Mouse (Mus musculus): ENCODE data around the gene Epb41l1. TPM values are rescaled to one million over a fixed set of nuclear protein-coding genes. Genes with fewer than 3 reads are reported as not detected.

The Epb41l1 gene
- total and polyA plus RNA-seq, 2 experiments from 2014 or later, result 10.7 to 259 TPM

DNA sequence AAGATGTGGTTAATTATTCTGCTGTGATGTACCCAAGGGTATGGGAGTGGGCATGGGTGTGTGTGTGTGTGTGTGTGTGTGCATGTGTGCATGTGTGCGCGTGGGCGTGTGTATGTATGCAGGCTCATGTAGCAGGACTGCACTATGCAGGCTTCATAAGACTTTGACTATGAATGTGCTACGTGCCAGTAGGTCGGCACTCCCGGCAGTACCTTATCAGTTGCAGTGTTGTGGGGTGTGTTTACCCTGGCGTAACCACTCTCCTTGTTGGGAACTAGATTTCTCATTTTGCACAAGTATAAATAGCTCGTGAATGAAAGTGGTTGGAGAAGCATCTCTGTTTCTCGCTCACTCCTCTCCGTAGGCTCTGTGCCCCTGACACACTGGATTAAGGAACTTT, 162.2 kb downstream of the Epb41l1 start:
- DNase-seq (ENCODE audit: low spot score), result no peak
- WGBS, result 86% methylated on average over 10 of the region's 10 CpGs
- Histone ChIP-seq H3K4me1 (ENCODE audit: insufficient read depth, low read length) (peaks cover 11% of the 10 kb centered on the region), H3K9ac (replicated peaks; ENCODE audit: low read length) (no peak overlapping the region), H3K27ac (no peak overlapping the region), H3K4me3 (ENCODE audit: low read length) (no peak overlapping the region), H3K27me3 (ENCODE audit: insufficient read depth, low read length) (no peaks in the 10 kb centered on the region), H3K36me3 (ENCODE audit: insufficient read depth, low read length) (no peaks in the 10 kb centered on the region), H3K4me2 (ENCODE audit: low read depth, low read length) (no peak overlapping the region), H3K9me3 (ENCODE audit: low read length) (no peaks in the 10 kb centered on the region)
- TF ChIP-seq CTCF (IDR thresholded peaks at IDR 0.05; ENCODE audit: low read depth), result no peak
- no peak for ATAC-seq

DNA sequence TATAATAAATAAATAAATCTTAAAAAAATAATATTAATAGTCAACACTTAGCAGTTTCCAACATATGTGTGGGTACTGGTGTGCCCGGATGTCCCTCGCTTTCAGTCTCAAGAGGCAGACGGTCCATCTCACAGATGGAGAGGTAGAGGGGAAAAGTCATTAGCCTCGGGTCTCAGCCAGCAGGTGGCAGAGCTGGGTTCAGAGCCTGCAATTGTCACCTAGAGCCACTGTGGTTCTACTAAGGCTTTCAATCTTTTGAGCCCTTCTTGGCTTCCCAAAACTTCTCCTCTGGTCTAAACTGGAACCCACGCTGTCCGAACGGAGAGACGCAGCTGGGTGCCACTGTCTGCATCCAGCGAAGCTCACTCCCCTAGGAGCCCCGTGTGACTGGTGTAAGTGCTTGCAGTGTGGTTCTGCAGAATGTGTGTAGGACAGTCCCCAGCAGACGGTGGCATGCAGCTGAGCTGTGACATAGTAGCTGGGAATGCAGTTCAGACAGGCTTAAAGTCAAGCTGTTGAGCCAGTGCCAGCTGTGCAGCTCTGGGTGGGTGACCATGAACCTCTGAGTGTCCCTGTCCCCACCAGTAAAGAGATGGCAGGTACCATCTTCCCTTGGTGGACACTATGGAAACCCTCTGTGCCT, 163.6 kb downstream of the Epb41l1 start:
- H3K9me3 ChIP-seq (ENCODE audit: low read length), result no peaks in the 10 kb centered on the region
- no peaks in the 10 kb centered on the region for H3K36me3 ChIP-seq (ENCODE audit: insufficient read depth, low read length)
- WGBS, result 48% methylated on average over 11 of the region's 11 CpGs
- H3K4me3 ChIP-seq (ENCODE audit: low read length), result no peak overlapping the region
- H3K9ac ChIP-seq (replicated peaks; ENCODE audit: low read length), result 0 out of 2 replicates have a peak overlapping the region, but pooled peaks have one; percentile 21
- peaks cover 11% of the 10 kb centered on the region for H3K4me1 ChIP-seq (ENCODE audit: insufficient read depth, low read length)
- TF ChIP-seq CTCF (IDR thresholded peaks at IDR 0.05; ENCODE audit: low read depth), result peak; percentile 48
- peak overlapping the region; percentile 42 for H3K4me2 ChIP-seq (ENCODE audit: low read depth, low read length)
- H3K27ac ChIP-seq, result peak overlapping the region; percentile 27; the same call in 1 of the 2 replicates
- H3K27me3 ChIP-seq (ENCODE audit: insufficient read depth, low read length), result no peaks in the 10 kb centered on the region
- peak; percentile 38 for ATAC-seq
- DNase-seq (ENCODE audit: low spot score), result peak; percentile 34

DNA sequence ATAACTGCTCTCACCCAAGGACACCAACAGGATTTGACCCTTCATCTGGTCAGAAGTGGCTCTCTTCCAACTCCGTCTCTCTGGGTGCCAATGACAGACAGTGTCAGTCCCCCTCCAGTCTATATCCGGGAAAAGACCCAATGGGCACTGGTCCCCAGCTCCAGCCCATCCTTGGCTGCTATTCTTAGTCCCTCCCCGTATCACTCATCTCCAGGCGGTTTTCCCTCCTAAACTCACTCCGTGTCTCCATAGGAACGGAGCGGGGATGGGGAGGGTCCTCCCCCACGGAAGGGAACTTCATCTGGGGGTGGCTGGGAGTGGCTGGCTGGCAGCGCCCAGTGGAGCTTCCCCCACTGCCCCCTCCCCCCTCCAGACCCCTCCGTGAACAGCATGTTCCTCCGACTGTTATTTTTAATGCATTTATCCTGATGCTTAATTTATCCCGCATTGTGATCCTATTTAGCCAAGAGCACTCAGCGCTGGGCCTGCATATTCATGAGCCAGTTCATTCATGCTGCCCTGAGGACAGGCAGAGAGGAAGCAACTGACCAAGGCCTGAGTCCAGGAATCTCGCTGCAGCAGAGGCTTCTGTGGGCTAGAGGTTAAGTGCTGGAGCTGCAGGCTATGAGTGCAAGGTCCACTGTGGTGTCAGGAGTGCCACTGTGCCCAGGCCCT, 164.2 kb downstream of the Epb41l1 start:
- Histone ChIP-seq H3K36me3 (ENCODE audit: insufficient read depth, low read length) (no peaks in the 10 kb centered on the region), H3K4me1 (ENCODE audit: insufficient read depth, low read length) (peaks cover 11% of the 10 kb centered on the region), H3K9me3 (ENCODE audit: low read length) (no peaks in the 10 kb centered on the region), H3K4me3 (ENCODE audit: low read length) (peak overlapping the region; percentile 11), H3K27me3 (ENCODE audit: insufficient read depth, low read length) (no peaks in the 10 kb centered on the region), H3K9ac (replicated peaks; ENCODE audit: low read length) (peak overlapping the region; percentile 21; the same call in 1 of the 2 replicates), H3K4me2 (ENCODE audit: low read depth, low read length) (peak overlapping the region; percentile 42), H3K27ac (peak overlapping the region; percentile 27; the same call in 1 of the 2 replicates)
- TF ChIP-seq CTCF (IDR thresholded peaks at IDR 0.05; ENCODE audit: low read depth), result no peak
- ATAC-seq, result peak; percentile 83
- WGBS, result 12% methylated on average over 14 of the region's 14 CpGs
- DNase-seq (ENCODE audit: low spot score), result peak; percentile 69

DNA sequence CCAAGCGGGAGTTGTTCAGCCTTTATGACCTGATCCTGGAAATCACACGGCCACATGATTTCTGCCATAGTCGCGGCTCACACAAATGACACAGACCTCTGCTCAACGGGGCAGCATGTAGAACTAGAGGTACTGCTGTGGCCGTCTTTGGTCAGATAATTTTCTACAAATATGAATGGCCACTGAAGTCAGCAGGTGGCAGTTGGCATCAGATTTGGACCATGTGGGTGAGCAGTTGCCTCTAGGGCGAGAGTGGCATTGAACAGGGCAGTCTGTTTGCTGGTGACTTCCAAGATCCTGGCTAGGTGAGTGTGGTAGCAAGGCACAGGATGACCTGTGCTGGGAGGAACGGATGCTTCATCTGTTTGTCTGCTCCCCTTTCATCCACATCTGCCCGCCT, 168.8 kb downstream of the Epb41l1 start:
- H3K9ac ChIP-seq (replicated peaks; ENCODE audit: low read length), result no peak overlapping the region

More for the DNA sequence above, 168.8 kb downstream of the Epb41l1 start:
- ATAC-seq, result no peak
- Histone ChIP-seq H3K4me3 (ENCODE audit: low read length) (no peak overlapping the region), H3K27me3 (ENCODE audit: insufficient read depth, low read length) (no peaks in the 10 kb centered on the region), H3K27ac (no peak overlapping the region), H3K4me2 (ENCODE audit: low read depth, low read length) (no peak overlapping the region), H3K4me1 (ENCODE audit: insufficient read depth, low read length) (peaks cover 10% of the 10 kb centered on the region), H3K9me3 (ENCODE audit: low read length) (no peaks in the 10 kb centered on the region), H3K36me3 (ENCODE audit: insufficient read depth, low read length) (no peaks in the 10 kb centered on the region)
- TF ChIP-seq CTCF (IDR thresholded peaks at IDR 0.05; ENCODE audit: low read depth), result no peak
- WGBS, result 87% methylated on average over 9 of the region's 9 CpGs
- DNase-seq (ENCODE audit: low spot score), result no peak

Small RNAs within 50 kb of the gene (microRNA-seq; reads per million reads assigned to microRNA genes)
- gene Gm22758, result 0 reads per million in 2 experiments

Other genes starting within 250 kb of the Epb41l1 start
- 250 and 341 TPM in 2 replicates for gene Rbm39, start 240.7 kb upstream of the Epb41l1 start, total RNA-seq (2014; rRNA removed)
- 448 and 480 TPM in 2 replicates for gene Rbm39, start 240.7 kb upstream of the Epb41l1 start, polyA plus RNA-seq (2015; fragmentation: Nextera tagmentation; extraction: Ambion mirVana)
- gene Phf20, start 224.4 kb upstream of the Epb41l1 start, total RNA-seq (2014; rRNA removed), result 27.3 and 31.0 TPM in 2 replicates
- 100 and 105 TPM in 2 replicates for gene Phf20, start 224.4 kb upstream of the Epb41l1 start, polyA plus RNA-seq (2015; fragmentation: Nextera tagmentation; extraction: Ambion mirVana)
- 1.7 and 3.3 TPM in 2 replicates for gene Cnbd2, start 108.6 kb upstream of the Epb41l1 start, total RNA-seq (2014; rRNA removed)
- 7.9 and 8.2 TPM in 2 replicates for gene Cnbd2, start 108.6 kb upstream of the Epb41l1 start, polyA plus RNA-seq (2015; fragmentation: Nextera tagmentation; extraction: Ambion mirVana)
- 348 and 377 TPM in 2 replicates for gene Scand1, start 108.2 kb upstream of the Epb41l1 start, total RNA-seq (2014; rRNA removed)
- gene Scand1, start 108.2 kb upstream of the Epb41l1 start, polyA plus RNA-seq (2015; fragmentation: Nextera tagmentation; extraction: Ambion mirVana), result 129 and 132 TPM in 2 replicates
- 47.4 and 61.6 TPM in 2 replicates for gene Aar2, start 126.7 kb downstream of the Epb41l1 start, total RNA-seq (2014; rRNA removed)
- 39.2 and 40.3 TPM in 2 replicates for gene Aar2, start 126.7 kb downstream of the Epb41l1 start, polyA plus RNA-seq (2015; fragmentation: Nextera tagmentation; extraction: Ambion mirVana)
- gene Dlgap4, start 192.8 kb downstream of the Epb41l1 start, total RNA-seq (2014; rRNA removed), result 166 and 190 TPM in 2 replicates
- 168 and 173 TPM in 2 replicates for gene Dlgap4, start 192.8 kb downstream of the Epb41l1 start, polyA plus RNA-seq (2015; fragmentation: Nextera tagmentation; extraction: Ambion mirVana)